Mouse (Mus musculus) G1E (cell line): ENCODE measurements around the gene Olfr1471. TPM values are rescaled to one million over a fixed set of nuclear protein-coding genes. Genes with fewer than 3 reads are reported as not detected.
"Not testable (repeated sequence)": the region's sequence is repeated elsewhere in the genome, so short reads cannot be mapped to it uniquely, and the experiment has no call there.

ENCODE experiments used
- ATAC-seq: 2 replicates; pipeline ENCODE4 v1.8.0; 2016; ENCODE audit warnings: mild to moderate bottlenecking; ENCODE audit not compliant: insufficient number of reproducible peaks, poor library complexity, low FRiP score, severe bottlenecking; ENCODE audit errors: extremely low read depth
- DNase-seq: peaks from one replicate; pipeline ENCODE4 v3.0.0; 2012; ENCODE audit warnings: low spot score
- H3K27me3 ChIP-seq: 2 replicates; pipeline ENCODE4 v1.6.1; 2012; ENCODE audit warnings: mild to moderate bottlenecking, low read length, inconsistent platforms; ENCODE audit not compliant: insufficient read depth
- H3K36me3 ChIP-seq: replicated peaks from 2 replicates; pipeline ENCODE3; 2012; ENCODE audit warnings: mild to moderate bottlenecking, inconsistent platforms
- H3K4me1 ChIP-seq: 2 replicates; pipeline ENCODE4 v1.6.1; 2012; ENCODE audit warnings: low read depth, low read length, inconsistent platforms, mixed read lengths; ENCODE audit not compliant: insufficient read depth
- H3K4me3 ChIP-seq: 2 replicates; pipeline ENCODE4 v1.5.1; 2012; ENCODE audit warnings: low read depth, mild to moderate bottlenecking, inconsistent platforms, low read length, moderate library complexity, mixed read lengths
- H3K9me3 ChIP-seq: replicated peaks from 2 replicates; pipeline ENCODE4 v1.6.1; 2012; ENCODE audit warnings: inconsistent platforms
- CTCF ChIP-seq: IDR thresholded peaks from 2 replicates; pipeline ENCODE4 v1.5.1; 2012; ENCODE audit warnings: low read depth, low read length, inconsistent platforms, mixed read lengths
- GATA1 ChIP-seq: IDR thresholded peaks from 2 replicates; pipeline ENCODE4 v1.6.1; 2012; ENCODE audit warnings: borderline replicate concordance, low read length, inconsistent platforms, mixed read lengths
- GATA2 ChIP-seq: IDR thresholded peaks from 2 replicates; pipeline ENCODE4 v1.6.1; 2012; ENCODE audit warnings: low read depth, low read length, inconsistent platforms, borderline replicate concordance
- POLR2AphosphoS5 ChIP-seq: IDR thresholded peaks from 2 replicates; pipeline ENCODE4 v1.6.1; 2012; ENCODE audit warnings: low read depth, low read length, inconsistent platforms; ENCODE audit not compliant: insufficient replicate concordance
- TAL1 ChIP-seq: conservative IDR thresholded peaks from 2 replicates; pipeline ENCODE4 v1.6.1; 2012; ENCODE audit warnings: low read depth, low read length, inconsistent platforms, mixed read lengths
- polyA plus RNA-seq: library from polyadenylated mRNA; stranded (reverse); fragments of >175 nt; gene quantifications from 2 replicates; pipeline ENCODE4 v1.2.3, GENCODE M21; 2012
- total RNA-seq, 2 experiments: library from RNA; stranded (forward) in 1 of 2; stranded (reverse) in 1 of 2; fragments of 200-1000 nt in 1 of 2; fragments of >200 nt in 1 of 2; fragmentation: Nextera tagmentation in 1 of 2; gene quantifications; 2 replicates each; pipeline ENCODE4 v1.2.3; 2014 to 2017

The Olfr1471 gene
- not detected in 2 replicates for total RNA-seq (2014; fragmentation: Nextera tagmentation)
- total RNA-seq (2017): 0.23 and 0.33 TPM in 2 replicates
- polyA plus RNA-seq: not detected in 2 replicates

GRCm38 (mm10) chr19:13443109-13443508 lies at the start of gene Olfr1471:
TSS of gene Olfr1471 (plus strand) at chr19:13443409.
- not testable (repeated sequence) for H3K4me1 ChIP-seq, H3K4me3 ChIP-seq, H3K9me3 ChIP-seq, H3K27me3 ChIP-seq, ATAC-seq, DNase-seq, H3K36me3 ChIP-seq

GRCm38 (mm10) chr19:13407549-13407948 lies 35.7 kb upstream of the Olfr1471 start, which contains the start of gene Olfr1469:
TSS of gene Olfr1469 (plus strand) at chr19:13407849.
- H3K4me1 ChIP-seq: no peaks in the 10 kb centered on the region
- ATAC-seq: no peak

GRCm38 (mm10) chr19:13455986-13456385 lies 12.8 kb downstream of the Olfr1471 start, which contains the start of gene Olfr1472:
TSS of gene Olfr1472 (minus strand) at chr19:13456086.
- H3K9me3 ChIP-seq: no peaks in the 10 kb centered on the region
- H3K36me3 ChIP-seq: no peaks in the 10 kb centered on the region
- no peak for DNase-seq
- no peaks in the 10 kb centered on the region for H3K27me3 ChIP-seq
- H3K4me1 ChIP-seq: no peaks in the 10 kb centered on the region
- no peak within 1 kb of the TSS for H3K4me3 ChIP-seq
- TF ChIP-seq GATA1: no peak
- no peak for TF ChIP-seq CTCF
- TF ChIP-seq TAL1: no peak
- TF ChIP-seq GATA2: no peak
- no peak for TF ChIP-seq POLR2AphosphoS5
- ATAC-seq: no peak

More at GRCm38 (mm10) chr19:13407549-13407948, 35.7 kb upstream of the Olfr1471 start, which contains the start of gene Olfr1469:
- H3K27me3 ChIP-seq: no peaks in the 10 kb centered on the region
- no peaks in the 10 kb centered on the region for H3K36me3 ChIP-seq
- no peak within 1 kb of the TSS for H3K4me3 ChIP-seq
- no peak for DNase-seq
- H3K9me3 ChIP-seq: no peaks in the 10 kb centered on the region
- TF ChIP-seq TAL1: no peak
- no peak for TF ChIP-seq POLR2AphosphoS5
- no peak for TF ChIP-seq CTCF
- no peak for TF ChIP-seq GATA1
- no peak for TF ChIP-seq GATA2

- not testable (repeated sequence) for DNase-seq, H3K27me3 ChIP-seq, H3K36me3 ChIP-seq, H3K9me3 ChIP-seq, H3K4me1 ChIP-seq, ATAC-seq, H3K4me3 ChIP-seq
These were observed 26.1 kb downstream of the Olfr1471 start, which contains the start of gene Olfr1474 for GRCm38 (mm10) chr19:13469265-13469664. TSS of gene Olfr1474 (plus strand) at chr19:13469565.

GRCm38 (mm10) chr19:13480096-13480495 lies 36.9 kb downstream of the Olfr1471 start, which contains the start of gene Olfr1475:
TSS of gene Olfr1475 (minus strand) at chr19:13480196.
- H3K27me3 ChIP-seq: no peaks in the 10 kb centered on the region
- no peaks in the 10 kb centered on the region for H3K9me3 ChIP-seq
- ATAC-seq (no peak), DNase-seq (no peak)
- no peaks in the 10 kb centered on the region for H3K4me1 ChIP-seq
- TF ChIP-seq CTCF (no peak), GATA1 (no peak), TAL1 (no peak), GATA2 (no peak), POLR2AphosphoS5 (no peak)
- H3K36me3 ChIP-seq: no peaks in the 10 kb centered on the region
- no peak within 1 kb of the TSS for H3K4me3 ChIP-seq

GRCm38 (mm10) chr19:13500246-13500645 lies 57.0 kb downstream of the Olfr1471 start, which contains the start of gene Olfr1477:
TSS of gene Olfr1477 (plus strand) at chr19:13500546.
- no peak for ATAC-seq
- no peaks in the 10 kb centered on the region for H3K27me3 ChIP-seq
- H3K36me3 ChIP-seq: no peaks in the 10 kb centered on the region
- no peak for TF ChIP-seq GATA2
- no peak for TF ChIP-seq TAL1
- no peak for TF ChIP-seq CTCF
- TF ChIP-seq GATA1: no peak
- TF ChIP-seq POLR2AphosphoS5: no peak
- no peaks in the 10 kb centered on the region for H3K9me3 ChIP-seq
- H3K4me3 ChIP-seq: no peak within 1 kb of the TSS
- no peaks in the 10 kb centered on the region for H3K4me1 ChIP-seq
- no peak for DNase-seq

Other genes starting within 250 kb of the Olfr1471 start
- gene Olfr1463, start 212.1 kb upstream of the Olfr1471 start, total RNA-seq (2014; fragmentation: Nextera tagmentation): not detected in 2 replicates
- gene Olfr1463, start 212.1 kb upstream of the Olfr1471 start, total RNA-seq (2017): 0.35 TPM in 1 of 2 replicates, not detected in the other
- gene Olfr1463, start 212.1 kb upstream of the Olfr1471 start, polyA plus RNA-seq: not detected in 2 replicates
- not detected in 2 replicates for gene Olfr1465, start 127.9 kb upstream of the Olfr1471 start, total RNA-seq (2014; fragmentation: Nextera tagmentation)
- 0.12 and 0.22 TPM in 2 replicates for gene Olfr1465, start 127.9 kb upstream of the Olfr1471 start, total RNA-seq (2017)
- not detected in 2 replicates for gene Olfr1465, start 127.9 kb upstream of the Olfr1471 start, polyA plus RNA-seq
- not detected in 2 replicates for gene Olfr1466, start 104.5 kb upstream of the Olfr1471 start, total RNA-seq (2014; fragmentation: Nextera tagmentation)
- gene Olfr1466, start 104.5 kb upstream of the Olfr1471 start, total RNA-seq (2017): 0.33 TPM in 1 of 2 replicates, not detected in the other
- not detected in 2 replicates for gene Olfr1466, start 104.5 kb upstream of the Olfr1471 start, polyA plus RNA-seq
- not detected in 2 replicates for gene Olfr1467, start 81.2 kb upstream of the Olfr1471 start, total RNA-seq (2014; fragmentation: Nextera tagmentation)
- gene Olfr1467, start 81.2 kb upstream of the Olfr1471 start, total RNA-seq (2017): 0.05 and 0.06 TPM in 2 replicates
- gene Olfr1467, start 81.2 kb upstream of the Olfr1471 start, polyA plus RNA-seq: not detected in 2 replicates
- not detected in 2 replicates for gene Olfr1469, start 35.6 kb upstream of the Olfr1471 start, total RNA-seq (2014; fragmentation: Nextera tagmentation)
- 0.16 and 0.17 TPM in 2 replicates for gene Olfr1469, start 35.6 kb upstream of the Olfr1471 start, total RNA-seq (2017)
- not detected in 2 replicates for gene Olfr1469, start 35.6 kb upstream of the Olfr1471 start, polyA plus RNA-seq
- gene Olfr1472, start 12.7 kb downstream of the Olfr1471 start, total RNA-seq (2014; fragmentation: Nextera tagmentation): not detected in 2 replicates
- gene Olfr1472, start 12.7 kb downstream of the Olfr1471 start, total RNA-seq (2017): not detected in 2 replicates
- not detected in 2 replicates for gene Olfr1472, start 12.7 kb downstream of the Olfr1471 start, polyA plus RNA-seq
- gene Olfr1474, start 26.2 kb downstream of the Olfr1471 start, total RNA-seq (2014; fragmentation: Nextera tagmentation): not detected in 2 replicates
- 1.1 TPM in 1 of 2 replicates, not detected in the other for gene Olfr1474, start 26.2 kb downstream of the Olfr1471 start, total RNA-seq (2017)
- not detected in 2 replicates for gene Olfr1474, start 26.2 kb downstream of the Olfr1471 start, polyA plus RNA-seq
- gene Olfr1475, start 36.8 kb downstream of the Olfr1471 start, total RNA-seq (2014; fragmentation: Nextera tagmentation): not detected in 2 replicates
- 0.12 and 0.22 TPM in 2 replicates for gene Olfr1475, start 36.8 kb downstream of the Olfr1471 start, total RNA-seq (2017)
- gene Olfr1475, start 36.8 kb downstream of the Olfr1471 start, polyA plus RNA-seq: not detected in 2 replicates
- not detected in 2 replicates for gene Olfr1477, start 57.1 kb downstream of the Olfr1471 start, total RNA-seq (2014; fragmentation: Nextera tagmentation)
- gene Olfr1477, start 57.1 kb downstream of the Olfr1471 start, total RNA-seq (2017): 0.12 TPM in 1 of 2 replicates, not detected in the other
- not detected in 2 replicates for gene Olfr1477, start 57.1 kb downstream of the Olfr1471 start, polyA plus RNA-seq
- not detected in 2 replicates for gene Olfr1480, start 84.5 kb downstream of the Olfr1471 start, total RNA-seq (2014; fragmentation: Nextera tagmentation)
- gene Olfr1480, start 84.5 kb downstream of the Olfr1471 start, total RNA-seq (2017): 0.23 TPM in 1 of 2 replicates, not detected in the other
- not detected in 2 replicates for gene Olfr1480, start 84.5 kb downstream of the Olfr1471 start, polyA plus RNA-seq
- gene Olfr1484, start 140.1 kb downstream of the Olfr1471 start, total RNA-seq (2014; fragmentation: Nextera tagmentation): not detected in 2 replicates
- 0.06 and 0.76 TPM in 2 replicates for gene Olfr1484, start 140.1 kb downstream of the Olfr1471 start, total RNA-seq (2017)
- gene Olfr1484, start 140.1 kb downstream of the Olfr1471 start, polyA plus RNA-seq: not detected in 2 replicates
- not detected in 2 replicates for gene Olfr1487, start 174.0 kb downstream of the Olfr1471 start, total RNA-seq (2014; fragmentation: Nextera tagmentation)
- gene Olfr1487, start 174.0 kb downstream of the Olfr1471 start, total RNA-seq (2017): 0.05 and 0.12 TPM in 2 replicates
- not detected in 2 replicates for gene Olfr1487, start 174.0 kb downstream of the Olfr1471 start, polyA plus RNA-seq
- gene Olfr1489, start 188.2 kb downstream of the Olfr1471 start, total RNA-seq (2014; fragmentation: Nextera tagmentation): not detected in 2 replicates
- gene Olfr1489, start 188.2 kb downstream of the Olfr1471 start, total RNA-seq (2017): 0.12 and 0.44 TPM in 2 replicates
- gene Olfr1489, start 188.2 kb downstream of the Olfr1471 start, polyA plus RNA-seq: not detected in 2 replicates
- gene Olfr1490, start 207.7 kb downstream of the Olfr1471 start, total RNA-seq (2014; fragmentation: Nextera tagmentation): not detected in 2 replicates
- 0.06 TPM in 1 of 2 replicates, not detected in the other for gene Olfr1490, start 207.7 kb downstream of the Olfr1471 start, total RNA-seq (2017)
- gene Olfr1490, start 207.7 kb downstream of the Olfr1471 start, polyA plus RNA-seq: not detected in 2 replicates